Mouse (Mus musculus): Measurements from ENCODE around the gene Spsb2. TPM values are rescaled to one million over a fixed set of nuclear protein-coding genes. Genes with fewer than 3 reads are reported as not detected.
"Not testable (repeated sequence)": the region's sequence is repeated elsewhere in the genome, so short reads cannot be mapped to it uniquely, and the experiment has no call there.

Spsb2 gene
- polyA plus RNA-seq, 1 experiment from 2014 or later = 5.7 TPM

GRCm38 (mm10) chr6:124786756-124787420 is 21.6 kb upstream of the Spsb2 start:
- H3K9me3 ChIP-seq (ENCODE audit: control insufficient read depth, low read length) = no peaks in the 10 kb centered on the region
- H3K4me3 ChIP-seq (ENCODE audit: control insufficient read depth in 1 of 2, insufficient read depth in 1 of 2, low read depth in 1 of 2, low read length in 2 of 2) = no peak overlapping the region
- peaks cover 2 to 4% of the 10 kb centered on the region in 2 experiments; a peak in 1 of 4 replicates for H3K4me1 ChIP-seq (ENCODE audit: control insufficient read depth in 2 of 2, insufficient read depth in 2 of 2, low read length in 2 of 2)
- no peak overlapping the region for H3K4me2 ChIP-seq (ENCODE audit: low read length)
- no peak overlapping the region for H3K9ac ChIP-seq (ENCODE audit: low read length)
- no peaks in the 10 kb centered on the region for H3K27me3 ChIP-seq (ENCODE audit: control insufficient read depth, insufficient read depth, low read length)
- ATAC-seq (ENCODE audit: insufficient number of reproducible peaks, insufficient read depth, low FRiP score, low read depth) = no peak
- H3K27ac ChIP-seq (replicated peaks in 1 of 2; ENCODE audit: control insufficient read depth in 1 of 2, insufficient read depth in 1 of 2, low read depth in 2 of 2, low read length in 2 of 2) = no peak overlapping the region
- 54% methylated on average over 8 of the region's 8 CpGs for WGBS
- no peaks in the 10 kb centered on the region for H3K36me3 ChIP-seq (ENCODE audit: control insufficient read depth, insufficient read depth, low read length)

GRCm38 (mm10) chr6:124787722-124788121 is 20.7 kb upstream of the Spsb2 start:
- H3K27ac ChIP-seq (replicated peaks in 1 of 2; ENCODE audit: control insufficient read depth in 1 of 2, insufficient read depth in 1 of 2, low read depth in 2 of 2, low read length in 2 of 2) = no peak overlapping the region
- no peak for ATAC-seq (ENCODE audit: insufficient number of reproducible peaks, insufficient read depth, low FRiP score, low read depth)
- H3K9ac ChIP-seq (ENCODE audit: low read length) = no peak overlapping the region
- 63% methylated on average over 10 of the region's 10 CpGs for WGBS
- H3K4me3 ChIP-seq (ENCODE audit: control insufficient read depth in 1 of 2, insufficient read depth in 1 of 2, low read depth in 1 of 2, low read length in 2 of 2) = no peak overlapping the region
- H3K4me1 ChIP-seq (ENCODE audit: control insufficient read depth in 2 of 2, insufficient read depth in 2 of 2, low read length in 2 of 2) = peaks cover 0 to under 1% of the 10 kb centered on the region in 2 experiments; a peak in 1 of 4 replicates
- H3K9me3 ChIP-seq (ENCODE audit: control insufficient read depth, low read length) = no peaks in the 10 kb centered on the region
- H3K4me2 ChIP-seq (ENCODE audit: low read length) = no peak overlapping the region
- no peaks in the 10 kb centered on the region for H3K36me3 ChIP-seq (ENCODE audit: control insufficient read depth, insufficient read depth, low read length)
- H3K27me3 ChIP-seq (ENCODE audit: control insufficient read depth, insufficient read depth, low read length) = no peaks in the 10 kb centered on the region

GRCm38 (mm10) chr6:124789519-124789918 is 18.9 kb upstream of the Spsb2 start:
- WGBS = 77% methylated on average over 4 of the region's 4 CpGs
- Histone ChIP-seq H3K4me3 (ENCODE audit: control insufficient read depth in 1 of 2, insufficient read depth in 1 of 2, low read depth in 1 of 2, low read length in 2 of 2) (no peak overlapping the region), H3K4me1 (ENCODE audit: control insufficient read depth in 2 of 2, insufficient read depth in 2 of 2, low read length in 2 of 2) (no peaks in the 10 kb centered on the region), H3K9ac (ENCODE audit: low read length) (no peak overlapping the region), H3K27ac (replicated peaks in 1 of 2; ENCODE audit: control insufficient read depth in 1 of 2, insufficient read depth in 1 of 2, low read depth in 2 of 2, low read length in 2 of 2) (no peak overlapping the region), H3K27me3 (ENCODE audit: control insufficient read depth, insufficient read depth, low read length) (no peaks in the 10 kb centered on the region), H3K36me3 (ENCODE audit: control insufficient read depth, insufficient read depth, low read length) (no peaks in the 10 kb centered on the region), H3K4me2 (ENCODE audit: low read length) (no peak overlapping the region), H3K9me3 (ENCODE audit: control insufficient read depth, low read length) (no peaks in the 10 kb centered on the region)
- no peak for ATAC-seq (ENCODE audit: insufficient number of reproducible peaks, insufficient read depth, low FRiP score, low read depth)

- Histone ChIP-seq H3K9me3 (ENCODE audit: control insufficient read depth, low read length) (no peaks in the 10 kb centered on the region), H3K4me3 (ENCODE audit: control insufficient read depth in 1 of 2, insufficient read depth in 1 of 2, low read depth in 1 of 2, low read length in 2 of 2) (no peak overlapping the region), H3K4me1 (ENCODE audit: control insufficient read depth in 2 of 2, insufficient read depth in 2 of 2, low read length in 2 of 2) (no peaks in the 10 kb centered on the region), H3K4me2 (ENCODE audit: low read length) (no peak overlapping the region), H3K36me3 (ENCODE audit: control insufficient read depth, insufficient read depth, low read length) (no peaks in the 10 kb centered on the region), H3K27me3 (ENCODE audit: control insufficient read depth, insufficient read depth, low read length) (no peaks in the 10 kb centered on the region), H3K9ac (ENCODE audit: low read length) (no peak overlapping the region), H3K27ac (replicated peaks in 1 of 2; ENCODE audit: control insufficient read depth in 1 of 2, insufficient read depth in 1 of 2, low read depth in 2 of 2, low read length in 2 of 2) (no peak overlapping the region)
- 65% methylated on average over 4 of the region's 4 CpGs for WGBS
- no peak for ATAC-seq (ENCODE audit: insufficient number of reproducible peaks, insufficient read depth, low FRiP score, low read depth)
These were observed 18.3 kb upstream of the Spsb2 start for GRCm38 (mm10) chr6:124790121-124790520.

GRCm38 (mm10) chr6:124791911-124792310 is 16.6 kb upstream of the Spsb2 start:
- no peaks in the 10 kb centered on the region for H3K4me1 ChIP-seq (ENCODE audit: control insufficient read depth in 2 of 2, insufficient read depth in 2 of 2, low read length in 2 of 2)
- H3K9ac ChIP-seq (ENCODE audit: low read length) = no peak overlapping the region
- no peak overlapping the region for H3K27ac ChIP-seq (replicated peaks in 1 of 2; ENCODE audit: control insufficient read depth in 1 of 2, insufficient read depth in 1 of 2, low read depth in 2 of 2, low read length in 2 of 2)
- H3K4me3 ChIP-seq (ENCODE audit: control insufficient read depth in 1 of 2, insufficient read depth in 1 of 2, low read depth in 1 of 2, low read length in 2 of 2) = no peak overlapping the region
- no peak for ATAC-seq (ENCODE audit: insufficient number of reproducible peaks, insufficient read depth, low FRiP score, low read depth)
- no peaks in the 10 kb centered on the region for H3K27me3 ChIP-seq (ENCODE audit: control insufficient read depth, insufficient read depth, low read length)
- no peaks in the 10 kb centered on the region for H3K9me3 ChIP-seq (ENCODE audit: control insufficient read depth, low read length)
- 76% methylated on average over 3 of the region's 3 CpGs for WGBS
- H3K36me3 ChIP-seq (ENCODE audit: control insufficient read depth, insufficient read depth, low read length) = no peaks in the 10 kb centered on the region
- no peak overlapping the region for H3K4me2 ChIP-seq (ENCODE audit: low read length)

- H3K27ac ChIP-seq (replicated peaks in 1 of 2; ENCODE audit: control insufficient read depth in 1 of 2, insufficient read depth in 1 of 2, low read depth in 2 of 2, low read length in 2 of 2) = no peak overlapping the region
- H3K9ac ChIP-seq (ENCODE audit: low read length) = no peak overlapping the region
- no peak overlapping the region for H3K4me3 ChIP-seq (ENCODE audit: control insufficient read depth in 1 of 2, insufficient read depth in 1 of 2, low read depth in 1 of 2, low read length in 2 of 2)
- no peaks in the 10 kb centered on the region for H3K36me3 ChIP-seq (ENCODE audit: control insufficient read depth, insufficient read depth, low read length)
- no peaks in the 10 kb centered on the region for H3K9me3 ChIP-seq (ENCODE audit: control insufficient read depth, low read length)
- H3K4me2 ChIP-seq (ENCODE audit: low read length) = no peak overlapping the region
- WGBS = 80% methylated on average over 4 of the region's 4 CpGs
- no peak for ATAC-seq (ENCODE audit: insufficient number of reproducible peaks, insufficient read depth, low FRiP score, low read depth)
- no peaks in the 10 kb centered on the region for H3K4me1 ChIP-seq (ENCODE audit: control insufficient read depth in 2 of 2, insufficient read depth in 2 of 2, low read length in 2 of 2)
- no peaks in the 10 kb centered on the region for H3K27me3 ChIP-seq (ENCODE audit: control insufficient read depth, insufficient read depth, low read length)
These were observed 12.7 kb upstream of the Spsb2 start for GRCm38 (mm10) chr6:124795781-124796180.

GRCm38 (mm10) chr6:124796200-124796599 is 12.3 kb upstream of the Spsb2 start:
- H3K9me3 ChIP-seq (ENCODE audit: control insufficient read depth, low read length) = no peaks in the 10 kb centered on the region
- no peaks in the 10 kb centered on the region for H3K4me1 ChIP-seq (ENCODE audit: control insufficient read depth in 2 of 2, insufficient read depth in 2 of 2, low read length in 2 of 2)
- no peaks in the 10 kb centered on the region for H3K36me3 ChIP-seq (ENCODE audit: control insufficient read depth, insufficient read depth, low read length)
- WGBS = 78% methylated on average over 2 of the region's 2 CpGs
- no peak overlapping the region for H3K4me2 ChIP-seq (ENCODE audit: low read length)
- no peak overlapping the region for H3K4me3 ChIP-seq (ENCODE audit: control insufficient read depth in 1 of 2, insufficient read depth in 1 of 2, low read depth in 1 of 2, low read length in 2 of 2)
- no peak overlapping the region for H3K9ac ChIP-seq (ENCODE audit: low read length)
- ATAC-seq (ENCODE audit: insufficient number of reproducible peaks, insufficient read depth, low FRiP score, low read depth) = no peak
- no peaks in the 10 kb centered on the region for H3K27me3 ChIP-seq (ENCODE audit: control insufficient read depth, insufficient read depth, low read length)
- no peak overlapping the region for H3K27ac ChIP-seq (replicated peaks in 1 of 2; ENCODE audit: control insufficient read depth in 1 of 2, insufficient read depth in 1 of 2, low read depth in 2 of 2, low read length in 2 of 2)

GRCm38 (mm10) chr6:124802400-124802799 is 6.1 kb upstream of the Spsb2 start:
- H3K27me3 ChIP-seq (ENCODE audit: control insufficient read depth, insufficient read depth, low read length); H3K27ac ChIP-seq (replicated peaks in 1 of 2; ENCODE audit: control insufficient read depth in 1 of 2, insufficient read depth in 1 of 2, low read depth in 2 of 2, low read length in 2 of 2); H3K9ac ChIP-seq (ENCODE audit: low read length); H3K36me3 ChIP-seq (ENCODE audit: control insufficient read depth, insufficient read depth, low read length); H3K9me3 ChIP-seq (ENCODE audit: control insufficient read depth, low read length); ATAC-seq (ENCODE audit: insufficient number of reproducible peaks, insufficient read depth, low FRiP score, low read depth): not testable (repeated sequence)
- WGBS = 25% methylated on average over 4 of the region's 9 CpGs
- peaks cover 5 to 16% of the 10 kb centered on the region in 2 experiments for H3K4me1 ChIP-seq (ENCODE audit: control insufficient read depth in 2 of 2, insufficient read depth in 2 of 2, low read length in 2 of 2)
- H3K4me3 ChIP-seq (ENCODE audit: control insufficient read depth in 1 of 2, insufficient read depth in 1 of 2, low read depth in 1 of 2, low read length in 2 of 2) = peak overlapping the region in 1 of 2 experiments; percentile 16; a peak in 2 of 4 replicates
- peak overlapping the region; percentile 51 for H3K4me2 ChIP-seq (ENCODE audit: low read length)
